8 mouse cellular contexts compared by ENCODE assay signal in the genomic region with DNA sequence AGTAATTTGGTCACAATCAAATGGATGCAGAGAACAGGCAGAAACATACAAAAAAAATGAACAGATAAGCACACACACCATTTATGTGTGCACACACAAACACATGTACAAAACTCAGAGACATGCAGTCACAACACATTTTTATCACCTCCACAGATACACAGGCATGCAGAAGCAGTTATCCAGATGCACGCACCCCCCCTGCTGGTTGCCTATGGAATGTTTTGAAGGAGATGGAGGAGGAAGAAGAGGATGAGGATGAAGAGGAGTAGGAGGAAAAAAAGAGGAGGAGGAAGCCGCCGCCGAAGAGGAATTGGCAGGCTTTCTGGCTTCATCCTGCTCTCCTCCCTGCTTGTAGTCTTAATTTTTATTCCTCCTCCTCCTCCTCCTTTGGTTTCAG. TPM values are rescaled to one million over a fixed set of nuclear protein-coding genes. Genes with fewer than 3 reads are reported as not detected.
A peak's percentile ranks its signal among the peaks of the same experiment; 100 is the strongest.
DNase-seq lines count a peak whose midpoint lies in the region; ATAC-seq and TF ChIP-seq lines count a peak whose summit lies in the region.

No protein-coding gene starts in this region.

- TF ChIP-seq CTCF in cerebellum, adult 2 months (IDR thresholded peaks at IDR 0.05; ENCODE audit: borderline replicate concordance, insufficient read depth, low read depth, low read length): peak; percentile 38; the same call in 1 of the 2 replicates
- TF ChIP-seq CTCF in layer of hippocampus, adult 2 months (conservative IDR thresholded peaks at IDR 0.05): peak; percentile 69
- peak; percentile 36 for TF ChIP-seq CTCF in ES-Bruce4 (IDR thresholded peaks at IDR 0.05; ENCODE audit: low read depth, low read length)
- peak; percentile 62 for TF ChIP-seq CTCF in liver, embryonic 14.5 days (IDR thresholded peaks at IDR 0.05; ENCODE audit: low read depth)

- no peaks in the 10 kb centered on the region for H3K36me3 ChIP-seq in ES-Bruce4 (ENCODE audit: control insufficient read depth, insufficient read depth, low read length, poor library complexity, severe bottlenecking)
- H3K36me3 ChIP-seq in liver, embryonic 14.5 days (replicated peaks; ENCODE audit: control insufficient read depth, insufficient read depth, low read depth): no peaks in the 10 kb centered on the region

- no peaks in the 10 kb centered on the region for H3K4me1 ChIP-seq in cerebellum, adult 2 months (ENCODE audit: control insufficient read depth, insufficient read depth, low read length)
- no peaks in the 10 kb centered on the region for H3K4me1 ChIP-seq in ES-Bruce4 (ENCODE audit: control insufficient read depth, insufficient read depth, low read length)
- H3K4me1 ChIP-seq in liver, embryonic 14.5 days (replicated peaks; ENCODE audit: control insufficient read depth in 2 of 2, insufficient read depth in 2 of 2, low read length in 1 of 2): peaks cover 0 to 3% of the 10 kb centered on the region in 2 experiments; a peak in 2 of 4 replicates

- no peak for TF ChIP-seq POLR2A in cerebellum, adult 2 months (IDR thresholded peaks at IDR 0.05; ENCODE audit: borderline replicate concordance, insufficient read depth, low read length)
- no peak for TF ChIP-seq POLR2A in ES-Bruce4 (IDR thresholded peaks at IDR 0.05; ENCODE audit: insufficient read depth, low read length)

- no peak for DNase-seq in cerebellum, adult 2 months
- DNase-seq in cerebellum, adult 9-11 months: no peak
- DNase-seq in layer of hippocampus, adult 2 months (ENCODE audit: low spot score in 2 of 2): peak in 1 of 2 experiments; percentile 32
- DNase-seq in layer of hippocampus, adult 9-10 months (ENCODE audit: low spot score): no peak
- no peak for DNase-seq in liver, embryonic 14.5 days (ENCODE audit: low read depth in 3 of 3, low spot score in 3 of 3)
- DNase-seq in layer of hippocampus, postnatal 10 days (ENCODE audit: low spot score in 2 of 2): no peak

- H3K27ac ChIP-seq in cerebellum, adult 2 months (ENCODE audit: insufficient read depth, low read length): no peak overlapping the region
- H3K27ac ChIP-seq in layer of hippocampus, adult 2 months: no peak overlapping the region
- no peak overlapping the region for H3K27ac ChIP-seq in ES-Bruce4 (ENCODE audit: insufficient read depth, low read length)
- H3K27ac ChIP-seq in liver, embryonic 14.5 days: no peak overlapping the region

- no peak for ATAC-seq in liver, embryonic 14.5 days (ENCODE audit: insufficient read depth)
- ATAC-seq in activated CD4-positive, CD25-positive, alpha-beta regulatory T cell, adult 4 months: no peak

- no peak overlapping the region for H3K4me3 ChIP-seq in cerebellum, adult 2 months (replicated peaks; ENCODE audit: insufficient read depth, low read depth, low read length)
- no peak overlapping the region for H3K4me3 ChIP-seq in layer of hippocampus, adult 2 months
- no peak overlapping the region for H3K4me3 ChIP-seq in ES-Bruce4 (ENCODE audit: low read depth, low read length)
- no peak overlapping the region for H3K4me3 ChIP-seq in liver, embryonic 14.5 days (ENCODE audit: insufficient read depth in 1 of 2, low read depth in 2 of 2, low read length in 2 of 2)

- H3K9ac ChIP-seq in ES-Bruce4 (ENCODE audit: low read depth, poor library complexity, severe bottlenecking): no peak overlapping the region
- H3K9ac ChIP-seq in liver, embryonic 14.5 days (replicated peaks): no peak overlapping the region

- WGBS in cerebellum, adult 2 months: 35% methylated on average over 4 of the region's 4 CpGs
- WGBS in liver, embryonic 14.5 days (ENCODE audit: insufficient replicate concordance): 30% methylated on average over 4 of the region's 4 CpGs

- TF ChIP-seq EP300 in ES-Bruce4 (IDR thresholded peaks at IDR 0.05; ENCODE audit: insufficient read depth, low read depth, low read length): no peak
- no peak for TF ChIP-seq EP300 in liver, embryonic 14.5 days (IDR thresholded peaks at IDR 0.05; ENCODE audit: low read depth)

- no peaks in the 10 kb centered on the region for H3K27me3 ChIP-seq in cerebellum, adult 2 months (ENCODE audit: control insufficient read depth, insufficient read depth, low read length)
- no peaks in the 10 kb centered on the region; the same call in 1 of the 2 replicates for H3K27me3 ChIP-seq in ES-Bruce4 (ENCODE audit: control insufficient read depth, insufficient read depth, low read length, poor library complexity, severe bottlenecking)
- H3K27me3 ChIP-seq in liver, embryonic 14.5 days (ENCODE audit: control insufficient read depth, insufficient read depth, low read length): no peaks in the 10 kb centered on the region

- no peaks in the 10 kb centered on the region for H3K9me3 ChIP-seq in ES-Bruce4 (replicated peaks; ENCODE audit: control insufficient read depth, insufficient read depth, low read length, poor library complexity, severe bottlenecking)
- H3K9me3 ChIP-seq in liver, embryonic 14.5 days (ENCODE audit: control insufficient read depth, low read length): no peaks in the 10 kb centered on the region

- H3K4me2 ChIP-seq in liver, embryonic 14.5 days (ENCODE audit: low read depth): no peak overlapping the region

RNA-seq across cellular contexts. Expression of gene Fcer2a, which starts 11.7 kb away (rescaled TPM):
- 0.47 and 0.82 TPM in 2 replicates for polyA plus RNA-seq in cerebellum, adult 2 months (2012; rRNA removed)
- not detected for total RNA-seq in layer of hippocampus, adult 2 months (2021)
- polyA plus RNA-seq in ES-Bruce4 (2011; ENCODE audit: insufficient read depth, insufficient read length, low read depth, missing spikeins): not detected in 2 replicates
- 0.01 TPM in 1 of 2 replicates, not detected in the other for polyA plus RNA-seq in liver, embryonic 14.5 days (2012; rRNA removed)
- polyA plus RNA-seq in liver, embryonic 14.5 days (2014; fragmentation: Nextera tagmentation; extraction: Ambion mirVana): 0.05 TPM in 1 of 2 replicates, not detected in the other
- not detected for total RNA-seq in layer of hippocampus, postnatal 10 days (2021)
- polyA plus RNA-seq in activated CD4-positive, CD25-positive, alpha-beta regulatory T cell, adult 4 months (2017; shearing (Covaris generic)): 1 to 10 TPM in 1 of 2 experiments, under 1 TPM in 1; 0.77 to 5.1 TPM

RNA-seq across cellular contexts. Expression of gene Clec4g, which starts 14.7 kb away (rescaled TPM):
- polyA plus RNA-seq in cerebellum, adult 2 months (2012; rRNA removed): not detected in 2 replicates
- total RNA-seq in layer of hippocampus, adult 2 months (2021): not detected
- not detected in 2 replicates for polyA plus RNA-seq in ES-Bruce4 (2011; ENCODE audit: insufficient read depth, insufficient read length, low read depth, missing spikeins)
- 2.8 and 3.5 TPM in 2 replicates for polyA plus RNA-seq in liver, embryonic 14.5 days (2012; rRNA removed)
- polyA plus RNA-seq in liver, embryonic 14.5 days (2014; fragmentation: Nextera tagmentation; extraction: Ambion mirVana): 3.6 and 4.2 TPM in 2 replicates
- total RNA-seq in layer of hippocampus, postnatal 10 days (2021): not detected
- polyA plus RNA-seq in activated CD4-positive, CD25-positive, alpha-beta regulatory T cell, adult 4 months (2017; shearing (Covaris generic)): not detected

RNA-seq across cellular contexts. Expression of gene Trappc5, which starts 29.6 kb away (rescaled TPM):
- 50.2 and 56.0 TPM in 2 replicates for polyA plus RNA-seq in cerebellum, adult 2 months (2012; rRNA removed)
- total RNA-seq in layer of hippocampus, adult 2 months (2021): 10 to 100 TPM; 27.4 to 28.4 TPM
- 18.2 and 18.7 TPM in 2 replicates for polyA plus RNA-seq in ES-Bruce4 (2011; ENCODE audit: insufficient read depth, insufficient read length, low read depth, missing spikeins)
- polyA plus RNA-seq in liver, embryonic 14.5 days (2012; rRNA removed): 11.0 and 13.1 TPM in 2 replicates
- polyA plus RNA-seq in liver, embryonic 14.5 days (2014; fragmentation: Nextera tagmentation; extraction: Ambion mirVana): 11.5 and 12.1 TPM in 2 replicates
- 10 to 100 TPM; 31.5 to 34.4 TPM for total RNA-seq in layer of hippocampus, postnatal 10 days (2021)
- polyA plus RNA-seq in activated CD4-positive, CD25-positive, alpha-beta regulatory T cell, adult 4 months (2017; shearing (Covaris generic)): 10 to 100 TPM; 24.9 to 27.7 TPM

RNA-seq across cellular contexts. Expression of gene Fcor, which starts 33.5 kb away (rescaled TPM):
- 40.0 and 46.6 TPM in 2 replicates for polyA plus RNA-seq in cerebellum, adult 2 months (2012; rRNA removed)
- 10 to 100 TPM; 14.7 to 17.9 TPM for total RNA-seq in layer of hippocampus, adult 2 months (2021)
- 8.4 and 11.9 TPM in 2 replicates for polyA plus RNA-seq in ES-Bruce4 (2011; ENCODE audit: insufficient read depth, insufficient read length, low read depth, missing spikeins)
- 0.90 and 1.4 TPM in 2 replicates for polyA plus RNA-seq in liver, embryonic 14.5 days (2012; rRNA removed)
- 3.1 and 3.5 TPM in 2 replicates for polyA plus RNA-seq in liver, embryonic 14.5 days (2014; fragmentation: Nextera tagmentation; extraction: Ambion mirVana)
- total RNA-seq in layer of hippocampus, postnatal 10 days (2021): 10 to 100 TPM; 23.0 to 24.6 TPM
- not detected for polyA plus RNA-seq in activated CD4-positive, CD25-positive, alpha-beta regulatory T cell, adult 4 months (2017; shearing (Covaris generic))

RNA-seq across cellular contexts. Expression of gene Mcemp1, which starts 40.2 kb away (rescaled TPM):
- polyA plus RNA-seq in cerebellum, adult 2 months (2012; rRNA removed): 0.51 and 0.61 TPM in 2 replicates
- total RNA-seq in layer of hippocampus, adult 2 months (2021): not detected
- polyA plus RNA-seq in ES-Bruce4 (2011; ENCODE audit: insufficient read depth, insufficient read length, low read depth, missing spikeins): not detected in 2 replicates
- 1.4 and 1.9 TPM in 2 replicates for polyA plus RNA-seq in liver, embryonic 14.5 days (2012; rRNA removed)
- 3.1 and 3.7 TPM in 2 replicates for polyA plus RNA-seq in liver, embryonic 14.5 days (2014; fragmentation: Nextera tagmentation; extraction: Ambion mirVana)
- total RNA-seq in layer of hippocampus, postnatal 10 days (2021): under 1 TPM; 0.38 to 0.39 TPM
- under 1 TPM in 1 of 2 experiments, not detected in 1; 0.43 TPM for polyA plus RNA-seq in activated CD4-positive, CD25-positive, alpha-beta regulatory T cell, adult 4 months (2017; shearing (Covaris generic))
